Mouse (Mus musculus) midbrain, embryonic 14.5 days (tissue): ENCODE data around the gene Mmp11. TPM values are rescaled to one million over a fixed set of nuclear protein-coding genes. Genes with fewer than 3 reads are reported as not detected.

Experiments used
- ATAC-seq: fragments of 200-750 bp; cut with Nextera tagmentation; 2 replicates; pipeline ENCODE4 v1.8.0; 2017; ENCODE audit warnings: moderate number of reproducible peaks, moderate library complexity; ENCODE audit not compliant: low FRiP score, low TSS enrichment
- DNase-seq: peaks from one replicate; pipeline ENCODE4 v3.0.0-alpha.2; 2015
- H3K27ac ChIP-seq: fragments of 300-500 bp; sonication (generic); replicated peaks from 2 replicates; pipeline ENCODE4 v1.5.1; 2014; ENCODE audit warnings: mild to moderate bottlenecking, low read depth, low read length, moderate library complexity
- H3K27me3 ChIP-seq: fragments of 300-500 bp; sonication (generic); 2 replicates; pipeline ENCODE4 v1.6.1; 2014; ENCODE audit warnings: low read length, control low read depth, mixed read lengths; ENCODE audit not compliant: control insufficient read depth, insufficient read depth
- H3K36me3 ChIP-seq: fragments of 300-500 bp; sonication (generic); 2 replicates; pipeline ENCODE4 v1.6.1; 2014; ENCODE audit warnings: low read length, control low read depth; ENCODE audit not compliant: control insufficient read depth, insufficient read depth
- H3K4me1 ChIP-seq: fragments of 300-500 bp; sonication (generic); 2 replicates; pipeline ENCODE4 v1.6.1; 2014; ENCODE audit warnings: mild to moderate bottlenecking, antibody characterized with exemption, low read length, control low read depth; ENCODE audit not compliant: control insufficient read depth, insufficient read depth
- H3K4me2 ChIP-seq: fragments of 300-500 bp; sonication (generic); 2 replicates; pipeline ENCODE4 v1.6.1; 2014; ENCODE audit warnings: mild to moderate bottlenecking, low read length, moderate library complexity
- H3K4me3 ChIP-seq: fragments of 300-500 bp; sonication (generic); replicated peaks from 2 replicates; pipeline ENCODE4 v1.5.1; 2014; ENCODE audit warnings: low read depth, low read length
- H3K9ac ChIP-seq: fragments of 300-500 bp; sonication (generic); replicated peaks from 2 replicates; pipeline ENCODE4 v1.6.1; 2014; ENCODE audit warnings: mild to moderate bottlenecking, low read length, moderate library complexity
- H3K9me3 ChIP-seq: fragments of 300-500 bp; sonication (generic); 2 replicates; pipeline ENCODE4 v1.6.1; 2016; ENCODE audit warnings: low read length, control low read depth, mixed read lengths; ENCODE audit not compliant: control insufficient read depth
- WGBS: fragments of 180-500 bp; shearing (Covaris S2); extraction: QIAGEN DNeasy Blood & Tissue Kit; methylation state at CpG from one replicate; pipeline ENCODE4 v1.1.7; 2014; 5-methylcytosine and 5-hydroxymethylcytosine counted together
- polyA plus RNA-seq: library from polyadenylated mRNA; unstranded; fragments of >200 nt; fragmentation: Nextera tagmentation; extraction: Ambion mirVana; gene quantifications from 2 replicates; pipeline ENCODE4 v1.2.1, GENCODE M21; 2014

Mmp11 gene
- polyA plus RNA-seq, 1 experiment from 2014 or later = 16.5 TPM

DNA sequence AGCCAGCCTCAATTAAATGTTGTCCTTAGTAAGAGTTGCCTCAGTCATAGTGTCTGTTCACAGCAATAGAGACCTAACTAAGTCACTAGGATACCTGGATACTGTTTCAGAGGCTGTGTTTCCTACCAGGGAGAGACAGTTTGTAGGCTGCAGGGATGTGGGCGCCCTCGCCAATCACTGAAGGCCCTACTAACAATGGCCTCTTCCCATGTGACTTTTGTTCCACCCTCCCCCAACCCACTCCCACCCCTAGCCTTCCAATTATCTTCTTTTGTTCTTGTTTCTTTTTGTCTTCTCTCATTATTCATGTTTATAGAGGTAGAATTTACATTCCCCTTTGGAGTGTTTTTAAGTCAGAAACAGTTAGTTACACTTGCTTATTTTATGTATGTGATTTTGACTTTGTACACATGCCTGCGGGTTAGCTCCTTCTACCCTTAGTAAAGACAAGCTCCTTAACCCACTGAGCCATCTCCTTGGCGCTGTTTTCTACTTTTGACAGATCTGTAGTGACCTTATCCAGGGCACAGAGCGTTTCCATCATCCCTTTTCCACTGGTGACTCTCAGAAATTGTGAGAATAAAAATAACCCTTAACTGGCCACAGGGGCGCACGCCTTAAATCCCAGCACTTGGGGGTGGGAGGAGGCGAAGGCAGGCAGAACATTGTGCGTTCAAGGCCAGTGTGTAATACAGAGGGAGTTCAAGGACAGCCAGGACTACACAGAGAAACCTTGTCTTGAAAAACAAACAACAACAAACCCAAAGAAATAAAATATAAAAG lies 4.9 kb upstream of the Mmp11 start:
- no peak for DNase-seq

DNA sequence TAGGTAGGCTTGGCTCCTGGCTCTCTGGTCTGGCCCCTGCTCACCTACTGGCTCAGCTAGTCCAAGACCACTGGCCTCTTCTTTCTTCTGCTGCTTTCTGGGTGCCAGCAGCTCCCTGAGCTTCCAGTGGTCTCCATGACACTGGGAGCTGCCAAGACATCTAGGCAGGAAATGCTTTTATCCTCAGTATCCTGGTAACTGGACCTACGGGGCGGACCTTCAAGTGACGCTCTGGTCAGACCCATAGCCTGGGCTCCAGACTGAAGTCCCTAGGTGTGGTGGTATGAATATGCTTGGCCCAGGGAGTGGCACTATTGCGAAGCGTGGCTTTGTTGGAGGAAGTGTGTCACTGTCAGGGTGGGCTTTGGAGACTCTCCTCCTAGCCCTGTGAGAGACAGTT lies 4.2 kb upstream of the Mmp11 start, which contains the start of gene Gm867:
Gene Gm867 (minus strand): TSS at position 153 of the 400 bp plus-strand sequence.
- 81% methylated on average over 5 of the region's 5 CpGs for WGBS
- Histone ChIP-seq H3K4me2 (no peak within 1 kb of the TSS), H3K27ac (no peak within 1 kb of the TSS), H3K36me3 (no peaks in the 10 kb centered on the region), H3K27me3 (peaks cover 8% of the 10 kb centered on the region), H3K9me3 (no peaks in the 10 kb centered on the region), H3K4me1 (peaks cover 8% of the 10 kb centered on the region), H3K9ac (no peak within 1 kb of the TSS), H3K4me3 (no peak within 1 kb of the TSS)
- DNase-seq (no peak), ATAC-seq (no peak)

More for the DNA sequence above, 4.9 kb upstream of the Mmp11 start:
- Histone ChIP-seq H3K9me3 (no peaks in the 10 kb centered on the region), H3K36me3 (no peaks in the 10 kb centered on the region), H3K4me1 (peaks cover under 1% of the 10 kb centered on the region; the same call in 1 of the 2 replicates), H3K9ac (no peak overlapping the region), H3K4me2 (no peak overlapping the region), H3K27ac (no peak overlapping the region), H3K27me3 (peaks cover 4% of the 10 kb centered on the region), H3K4me3 (no peak overlapping the region)
- ATAC-seq = no peak
- 62% methylated on average over 9 of the region's 9 CpGs for WGBS

GRCm38 (mm10) chr10:75939481-75940234 lies 3.4 kb upstream of the Mmp11 start:
- Histone ChIP-seq H3K9ac (no peak overlapping the region), H3K27ac (no peak overlapping the region), H3K4me3 (no peak overlapping the region), H3K9me3 (no peaks in the 10 kb centered on the region), H3K4me2 (no peak overlapping the region), H3K36me3 (no peaks in the 10 kb centered on the region), H3K27me3 (peaks cover 14% of the 10 kb centered on the region), H3K4me1 (peaks cover 14% of the 10 kb centered on the region)
- WGBS = 40% methylated on average over 9 of the region's 9 CpGs
- ATAC-seq (no peak), DNase-seq (no peak)

- DNase-seq (no peak), ATAC-seq (no peak)
- 50% methylated on average over 10 of the region's 10 CpGs for WGBS
- Histone ChIP-seq H3K4me2 (no peak overlapping the region), H3K27ac (no peak overlapping the region), H3K4me1 (peaks cover 14% of the 10 kb centered on the region), H3K4me3 (no peak overlapping the region), H3K9me3 (no peaks in the 10 kb centered on the region), H3K36me3 (no peaks in the 10 kb centered on the region), H3K27me3 (peaks cover 14% of the 10 kb centered on the region), H3K9ac (no peak overlapping the region)
Measured at GRCm38 (mm10) chr10:75937851-75938643, 1.8 kb upstream of the Mmp11 start.

GRCm38 (mm10) chr10:75936909-75937667 lies 792 bp upstream of the Mmp11 start:
- no peaks in the 10 kb centered on the region for H3K36me3 ChIP-seq
- H3K27ac ChIP-seq = no peak overlapping the region
- H3K9me3 ChIP-seq = no peaks in the 10 kb centered on the region
- ATAC-seq (no peak), DNase-seq (no peak)
- no peak overlapping the region for H3K4me2 ChIP-seq
- H3K27me3 ChIP-seq = peaks cover 14% of the 10 kb centered on the region
- H3K4me3 ChIP-seq = no peak overlapping the region
- no peak overlapping the region for H3K9ac ChIP-seq
- WGBS = 36% methylated on average over 18 of the region's 18 CpGs
- H3K4me1 ChIP-seq = peaks cover 20% of the 10 kb centered on the region

GRCm38 (mm10) chr10:75934991-75935390 lies 1.3 kb downstream of the Mmp11 start:
- H3K9ac ChIP-seq = no peak overlapping the region; the same call in 1 of the 2 replicates
- no peak overlapping the region for H3K4me3 ChIP-seq
- H3K4me1 ChIP-seq = peaks cover 34% of the 10 kb centered on the region
- no peaks in the 10 kb centered on the region for H3K36me3 ChIP-seq
- ATAC-seq (no peak), DNase-seq (no peak)
- H3K27me3 ChIP-seq = peaks cover 14% of the 10 kb centered on the region
- no peak overlapping the region for H3K27ac ChIP-seq
- 90% methylated on average over 1 of the region's 1 CpGs for WGBS
- H3K4me2 ChIP-seq = peak overlapping the region; percentile 86
- H3K9me3 ChIP-seq = no peaks in the 10 kb centered on the region

DNA sequence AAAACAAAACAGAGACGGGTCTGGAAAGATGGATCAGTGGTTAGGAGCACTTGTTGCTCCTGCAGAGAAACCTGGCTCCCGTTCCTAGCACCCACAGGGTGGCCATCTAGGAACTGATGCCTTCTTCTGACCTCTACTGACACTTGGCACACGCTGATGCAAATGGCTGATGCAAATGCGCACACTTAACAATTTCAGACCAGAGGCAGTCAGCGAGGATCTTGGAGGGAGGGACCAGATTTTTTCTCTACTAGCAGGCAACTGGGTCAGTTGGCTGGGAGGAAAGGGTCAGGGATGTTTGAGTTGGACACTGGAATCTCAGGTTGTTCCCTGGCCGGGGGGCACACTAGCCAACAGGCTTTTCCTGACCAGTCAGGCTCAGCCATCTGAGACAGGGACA lies 3.4 kb downstream of the Mmp11 start, which contains the start of gene Chchd10:
Gene Chchd10 (plus strand): TSS at position 240 of the 400 bp plus-strand sequence.
- H3K4me2 ChIP-seq = peak within 1 kb of the TSS; percentile 95
- no peaks in the 10 kb centered on the region for H3K9me3 ChIP-seq
- peaks cover 34% of the 10 kb centered on the region for H3K4me1 ChIP-seq
- H3K9ac ChIP-seq = peak within 1 kb of the TSS; percentile 79
- 0 out of 2 replicates have a peak within 1 kb of the TSS, but pooled peaks have one; percentile 45 for H3K27ac ChIP-seq
- peaks cover 14% of the 10 kb centered on the region for H3K27me3 ChIP-seq
- ATAC-seq (no peak), DNase-seq (no peak)
- peak within 1 kb of the TSS; percentile 50 for H3K4me3 ChIP-seq
- 26% methylated on average over 6 of the region's 6 CpGs for WGBS
- H3K36me3 ChIP-seq = no peaks in the 10 kb centered on the region
